Mouse (Mus musculus): ENCODE data around the gene Kctd19. TPM values are rescaled to one million over a fixed set of nuclear protein-coding genes. Genes with fewer than 3 reads are reported as not detected.
A peak's percentile ranks its signal among the peaks of the same experiment; 100 is the strongest.

Gene Kctd19
- polyA plus RNA-seq, 1 experiment, result 0.01 TPM

GRCm38 (mm10) chr8:105445296-105446126, 32.2 kb upstream of the Kctd19 start:
- H3K36me3 ChIP-seq (ENCODE audit: control insufficient read depth, insufficient read depth), result no peaks in the 10 kb centered on the region
- H3K4me3 ChIP-seq (ENCODE audit: insufficient read depth, poor library complexity, severe bottlenecking), result no peak overlapping the region
- H3K79me3 ChIP-seq (ENCODE audit: low read depth), result no peaks in the 10 kb centered on the region
- H3K79me2 ChIP-seq (ENCODE audit: control insufficient read depth, insufficient read depth), result no peaks in the 10 kb centered on the region
- no peak for TF ChIP-seq USF1 (IDR thresholded peaks at IDR 0.05; ENCODE audit: low read depth)
- TF ChIP-seq MAX (IDR thresholded peaks at IDR 0.05), result no peak
- no peak for TF ChIP-seq CTCF (IDR thresholded peaks at IDR 0.05; ENCODE audit: control insufficient read depth, insufficient read depth, insufficient read length)
- TF ChIP-seq FOSL1 (IDR thresholded peaks at IDR 0.05; ENCODE audit: insufficient read depth, low read length, poor library complexity, severe bottlenecking), result no peak
- TF ChIP-seq MYOG (IDR thresholded peaks at IDR 0.05; ENCODE audit: control insufficient read depth, extremely low read depth, insufficient read length), result no peak
- no peak for TF ChIP-seq CEBPB (IDR thresholded peaks at IDR 0.05; ENCODE audit: low read depth)
- no peak for TF ChIP-seq MYOD1 (IDR thresholded peaks at IDR 0.05; ENCODE audit: control insufficient read depth, insufficient read length, low read depth)
- H3ac ChIP-seq (ENCODE audit: control insufficient read depth, insufficient read length, low read depth), result no peak overlapping the region
- peaks cover 7% of the 10 kb centered on the region for H3K27me3 ChIP-seq (ENCODE audit: control insufficient read depth, insufficient read depth, insufficient read length)

GRCm38 (mm10) chr8:105442661-105443060, 29.4 kb upstream of the Kctd19 start:
- Histone ChIP-seq H3ac (ENCODE audit: control insufficient read depth, insufficient read length, low read depth) (no peak overlapping the region), H3K79me2 (ENCODE audit: control insufficient read depth, insufficient read depth) (no peaks in the 10 kb centered on the region), H3K4me3 (ENCODE audit: insufficient read depth, poor library complexity, severe bottlenecking) (no peak overlapping the region), H3K79me3 (ENCODE audit: low read depth) (no peaks in the 10 kb centered on the region), H3K27me3 (ENCODE audit: control insufficient read depth, insufficient read depth, insufficient read length) (no peaks in the 10 kb centered on the region), H3K36me3 (ENCODE audit: control insufficient read depth, insufficient read depth) (no peaks in the 10 kb centered on the region)
- TF ChIP-seq CTCF (IDR thresholded peaks at IDR 0.05; ENCODE audit: control insufficient read depth, insufficient read depth, insufficient read length) (no peak), MYOG (IDR thresholded peaks at IDR 0.05; ENCODE audit: control insufficient read depth, extremely low read depth, insufficient read length) (no peak), MYOD1 (IDR thresholded peaks at IDR 0.05; ENCODE audit: control insufficient read depth, insufficient read length, low read depth) (no peak)

GRCm38 (mm10) chr8:105441433-105441832, 28.1 kb upstream of the Kctd19 start:
- H3K36me3 ChIP-seq (ENCODE audit: control insufficient read depth, insufficient read depth), result no peaks in the 10 kb centered on the region
- no peaks in the 10 kb centered on the region for H3K79me2 ChIP-seq (ENCODE audit: control insufficient read depth, insufficient read depth)
- H3ac ChIP-seq (ENCODE audit: control insufficient read depth, insufficient read length, low read depth), result no peak overlapping the region
- H3K79me3 ChIP-seq (ENCODE audit: low read depth), result no peaks in the 10 kb centered on the region
- H3K4me3 ChIP-seq (ENCODE audit: insufficient read depth, poor library complexity, severe bottlenecking), result no peak overlapping the region
- TF ChIP-seq MYOG (IDR thresholded peaks at IDR 0.05; ENCODE audit: control insufficient read depth, extremely low read depth, insufficient read length), result no peak
- no peak for TF ChIP-seq CEBPB (IDR thresholded peaks at IDR 0.05; ENCODE audit: low read depth)
- no peak for TF ChIP-seq MAX (IDR thresholded peaks at IDR 0.05)
- no peak for TF ChIP-seq USF1 (IDR thresholded peaks at IDR 0.05; ENCODE audit: low read depth)
- TF ChIP-seq MYOD1 (IDR thresholded peaks at IDR 0.05; ENCODE audit: control insufficient read depth, insufficient read length, low read depth), result no peak
- TF ChIP-seq FOSL1 (IDR thresholded peaks at IDR 0.05; ENCODE audit: insufficient read depth, low read length, poor library complexity, severe bottlenecking), result no peak
- no peak for TF ChIP-seq CTCF (IDR thresholded peaks at IDR 0.05; ENCODE audit: control insufficient read depth, insufficient read depth, insufficient read length)
- H3K27me3 ChIP-seq (ENCODE audit: control insufficient read depth, insufficient read depth, insufficient read length), result no peaks in the 10 kb centered on the region

GRCm38 (mm10) chr8:105438865-105439264, 25.6 kb upstream of the Kctd19 start:
- Histone ChIP-seq H3K4me3 (ENCODE audit: insufficient read depth, poor library complexity, severe bottlenecking) (no peak overlapping the region), H3K79me2 (ENCODE audit: control insufficient read depth, insufficient read depth) (no peaks in the 10 kb centered on the region), H3K27me3 (ENCODE audit: control insufficient read depth, insufficient read depth, insufficient read length) (no peaks in the 10 kb centered on the region), H3ac (ENCODE audit: control insufficient read depth, insufficient read length, low read depth) (no peak overlapping the region), H3K79me3 (ENCODE audit: low read depth) (no peaks in the 10 kb centered on the region), H3K36me3 (ENCODE audit: control insufficient read depth, insufficient read depth) (no peaks in the 10 kb centered on the region)
- TF ChIP-seq MYOG (IDR thresholded peaks at IDR 0.05; ENCODE audit: control insufficient read depth, extremely low read depth, insufficient read length) (no peak), MAX (IDR thresholded peaks at IDR 0.05) (no peak), CTCF (IDR thresholded peaks at IDR 0.05; ENCODE audit: control insufficient read depth, insufficient read depth, insufficient read length) (peak; percentile 30), MYOD1 (IDR thresholded peaks at IDR 0.05; ENCODE audit: control insufficient read depth, insufficient read length, low read depth) (no peak), CEBPB (IDR thresholded peaks at IDR 0.05; ENCODE audit: low read depth) (no peak), FOSL1 (IDR thresholded peaks at IDR 0.05; ENCODE audit: insufficient read depth, low read length, poor library complexity, severe bottlenecking) (no peak), USF1 (IDR thresholded peaks at IDR 0.05; ENCODE audit: low read depth) (no peak)

GRCm38 (mm10) chr8:105437078-105437748, 23.9 kb upstream of the Kctd19 start:
- TF ChIP-seq FOSL1 (IDR thresholded peaks at IDR 0.05; ENCODE audit: insufficient read depth, low read length, poor library complexity, severe bottlenecking), result no peak
- TF ChIP-seq CEBPB (IDR thresholded peaks at IDR 0.05; ENCODE audit: low read depth), result no peak
- TF ChIP-seq MYOD1 (IDR thresholded peaks at IDR 0.05; ENCODE audit: control insufficient read depth, insufficient read length, low read depth), result no peak
- TF ChIP-seq USF1 (IDR thresholded peaks at IDR 0.05; ENCODE audit: low read depth), result no peak
- Histone ChIP-seq H3K79me2 (ENCODE audit: control insufficient read depth, insufficient read depth) (no peaks in the 10 kb centered on the region), H3K36me3 (ENCODE audit: control insufficient read depth, insufficient read depth) (no peaks in the 10 kb centered on the region), H3K27me3 (ENCODE audit: control insufficient read depth, insufficient read depth, insufficient read length) (peaks cover 4% of the 10 kb centered on the region), H3K79me3 (ENCODE audit: low read depth) (no peaks in the 10 kb centered on the region), H3K4me3 (ENCODE audit: insufficient read depth, poor library complexity, severe bottlenecking) (no peak overlapping the region), H3ac (ENCODE audit: control insufficient read depth, insufficient read length, low read depth) (no peak overlapping the region)

All from C2C12 (cell line).